Mouse (Mus musculus) ES-Bruce4 (cell line): ENCODE measurements around the gene Dis3l2.

Experiments
- CTCF ChIP-seq: IDR thresholded peaks from one replicate; pipeline ENCODE4 v1.8.1; 2011; ENCODE audit warnings: low read depth, low read length
- POLR2A ChIP-seq: IDR thresholded peaks from one replicate; pipeline ENCODE4 v1.8.1; 2011; ENCODE audit warnings: low read length; ENCODE audit not compliant: insufficient read depth

DNA sequence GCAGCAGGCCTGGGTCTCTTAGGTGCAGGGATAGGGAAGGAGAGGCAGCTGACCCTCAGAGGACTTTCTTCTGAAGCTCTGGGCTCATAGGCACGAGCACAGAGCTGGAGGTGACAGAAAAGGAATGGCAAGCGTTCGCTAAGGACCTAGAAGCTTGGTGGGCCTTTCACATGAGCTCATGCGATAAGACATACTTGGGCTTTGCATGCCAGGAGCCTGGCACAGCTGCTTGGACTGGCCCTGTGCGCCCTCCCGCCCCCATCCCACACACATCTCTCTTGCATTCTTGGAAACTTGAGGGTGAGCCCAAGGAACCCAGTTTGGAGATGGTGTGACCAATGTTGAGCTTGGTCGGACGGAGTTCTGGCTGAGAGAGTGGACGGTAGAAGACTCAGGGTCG is 24.9 kb upstream of the Dis3l2 start:
- TF ChIP-seq POLR2A (no peak), CTCF (no peak)
